Mouse (Mus musculus) cerebellum, adult 18-20 months (tissue): ENCODE data around the gene Gpank1.
"Not testable (repeated sequence)": the region's sequence is repeated elsewhere in the genome, so short reads cannot be mapped to it uniquely, and the experiment has no call there.

ENCODE experiments used
- DNase-seq, 2 experiments: peaks; one replicate each; pipeline ENCODE4 v3.0.0; 2021

The Gpank1 gene

GRCm38 (mm10) chr17:35100196-35100765 is 21.0 kb upstream of the Gpank1 start:
- DNase-seq, result peak in 1 of 2 experiments; percentile 22

- peak in 1 of 2 experiments; percentile 37 for DNase-seq
Observed at GRCm38 (mm10) chr17:35101161-35101560, 20.1 kb upstream of the Gpank1 start.

- peak in 1 of 2 experiments; percentile 47 for DNase-seq
Observed at GRCm38 (mm10) chr17:35102299-35102698, 19.0 kb upstream of the Gpank1 start.

- DNase-seq, result peak in 1 of 2 experiments; percentile 37
Observed at GRCm38 (mm10) chr17:35103221-35103690, 18.0 kb upstream of the Gpank1 start.

- DNase-seq, result no peak
Observed at GRCm38 (mm10) chr17:35104079-35104478, 17.2 kb upstream of the Gpank1 start.

- DNase-seq, result no peak
Observed at GRCm38 (mm10) chr17:35104754-35105153, 16.5 kb upstream of the Gpank1 start.

- DNase-seq, result peak; percentile 76 to 77
Observed at GRCm38 (mm10) chr17:35105740-35106389, 15.4 kb upstream of the Gpank1 start.

- DNase-seq, result no peak
Observed at GRCm38 (mm10) chr17:35106522-35106921, 14.7 kb upstream of the Gpank1 start.

- DNase-seq, result peak; percentile 46 to 69
Observed at GRCm38 (mm10) chr17:35108097-35108496, 13.2 kb upstream of the Gpank1 start, which contains the start of gene Ly6g5c. Ly6g5c (plus strand) TSS chr17:35108279.

GRCm38 (mm10) chr17:35111774-35112173 is 9.5 kb upstream of the Gpank1 start:
- DNase-seq, result no peak

- DNase-seq, result peak in 1 of 2 experiments; percentile 27
Observed at GRCm38 (mm10) chr17:35115046-35116019, 5.9 kb upstream of the Gpank1 start, which contains the start of gene Ly6g5b. Ly6g5b (minus strand) TSS chr17:35115428.

- DNase-seq, result no peak
Observed at GRCm38 (mm10) chr17:35120745-35121142, 511 bp upstream of the Gpank1 start.

GRCm38 (mm10) chr17:35121871-35122303 is 632 bp downstream of the Gpank1 start, which contains the start of gene Csnk2b:
Csnk2b (minus strand) TSS chr17:35122053.
- peak; percentile 73 to 77 for DNase-seq

GRCm38 (mm10) chr17:35123287-35123686 is 2.0 kb downstream of the Gpank1 start:
- not testable (repeated sequence) for DNase-seq

GRCm38 (mm10) chr17:35124261-35124896 is 3.1 kb downstream of the Gpank1 start:
- DNase-seq, result not testable (repeated sequence)

GRCm38 (mm10) chr17:35125081-35125480 is 3.8 kb downstream of the Gpank1 start:
- no peak for DNase-seq

- no peak for DNase-seq
Observed at GRCm38 (mm10) chr17:35125578-35125977, 4.3 kb downstream of the Gpank1 start.

GRCm38 (mm10) chr17:35126206-35126611 is 5.0 kb downstream of the Gpank1 start, which contains the start of gene D17H6S53E:
D17H6S53E (plus strand) TSS chr17:35126373.
- peak; percentile 69 to 75 for DNase-seq

GRCm38 (mm10) chr17:35127017-35127416 is 5.8 kb downstream of the Gpank1 start:
- no peak for DNase-seq

- DNase-seq, result no peak
Observed at GRCm38 (mm10) chr17:35128996-35129395, 7.7 kb downstream of the Gpank1 start.

GRCm38 (mm10) chr17:35131038-35131437 is 9.8 kb downstream of the Gpank1 start:
- DNase-seq, result no peak

GRCm38 (mm10) chr17:35131500-35132173 is 10.4 kb downstream of the Gpank1 start, which contains the start of gene Apom:
Apom (minus strand) TSS chr17:35132050.
- DNase-seq, result no peak
